Mouse (Mus musculus) forelimb bud, embryonic 11.5 days (tissue): ENCODE data around the gene Lonrf2.

Source experiments
- DNase-seq: peaks from one replicate; pipeline ENCODE4 v3.0.0-alpha.2; 2012; ENCODE audit warnings: low read depth, low spot score

Gene Lonrf2

GRCm38 (mm10) chr1:38836477-38836872 lies at the start of gene Lonrf2:
Gene Lonrf2, minus strand, starts transcription at chr1:38836711.
- DNase-seq: peak; percentile 28

- no peak for DNase-seq
These were observed 49.4 kb upstream of the Lonrf2 start for GRCm38 (mm10) chr1:38885956-38886355.

GRCm38 (mm10) chr1:38883766-38884165 lies 47.3 kb upstream of the Lonrf2 start:
- DNase-seq: no peak

DNA sequence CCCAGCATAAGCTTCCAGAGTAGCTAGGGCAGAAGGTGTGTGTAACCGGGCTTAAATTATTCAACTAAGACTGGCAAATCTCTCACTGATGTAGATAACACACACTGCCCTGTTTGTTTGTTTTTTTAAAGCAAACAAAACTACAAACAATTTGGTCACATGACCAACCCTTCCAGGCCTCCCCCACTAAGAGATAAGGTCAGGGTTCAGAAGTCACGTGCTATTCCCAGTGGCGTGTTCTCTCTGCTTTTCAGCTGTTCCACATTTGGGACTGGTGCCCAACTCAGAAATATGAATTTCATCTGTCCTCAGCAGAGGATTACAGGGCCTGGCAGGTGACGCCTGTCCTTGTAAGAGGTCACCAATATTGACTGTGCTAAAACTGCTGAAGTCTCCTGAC lies 46.2 kb upstream of the Lonrf2 start:
- no peak for DNase-seq

GRCm38 (mm10) chr1:38881366-38881765 lies 44.9 kb upstream of the Lonrf2 start:
- no peak for DNase-seq

- no peak for DNase-seq
These were observed 40.3 kb upstream of the Lonrf2 start for GRCm38 (mm10) chr1:38876671-38877382.

DNA sequence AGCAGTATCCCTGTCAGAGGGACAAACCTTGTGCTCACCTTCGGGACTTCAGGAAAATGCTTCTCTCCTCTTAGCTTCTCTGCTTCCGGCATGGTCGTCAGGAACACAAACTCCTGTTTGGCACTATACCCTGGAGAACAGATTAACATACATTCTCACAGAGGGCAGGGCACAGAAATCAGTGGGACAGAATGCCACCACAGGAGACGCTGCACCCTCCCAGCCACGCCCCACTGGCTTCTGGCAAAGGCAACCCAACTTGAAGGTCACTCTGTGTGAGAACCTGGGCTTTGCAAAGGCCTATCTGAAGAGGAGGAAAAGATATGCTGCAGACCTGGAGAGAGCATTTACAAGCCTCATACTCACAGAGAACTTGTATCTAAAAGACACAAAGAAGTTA lies 37.4 kb upstream of the Lonrf2 start:
- no peak for DNase-seq

DNA sequence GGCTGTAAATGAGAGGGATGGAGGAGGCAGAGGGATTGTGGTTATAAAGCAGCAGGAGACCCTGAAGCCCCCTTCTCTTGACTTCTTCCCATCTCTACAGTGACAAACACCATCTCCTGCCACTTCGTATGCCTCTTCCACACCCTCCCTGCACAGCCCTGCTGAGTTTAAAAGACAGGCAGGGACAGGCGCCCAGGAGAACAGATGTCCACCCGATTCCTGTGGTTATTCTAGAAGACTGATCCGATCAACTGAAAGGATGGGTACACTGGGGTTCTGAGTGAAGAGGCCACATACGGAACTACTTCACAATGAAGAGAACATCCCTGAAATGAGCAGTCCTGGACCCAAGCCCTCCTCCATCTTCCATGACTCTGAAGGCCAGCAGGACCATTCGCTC lies 35.3 kb upstream of the Lonrf2 start:
- DNase-seq: no peak

DNA sequence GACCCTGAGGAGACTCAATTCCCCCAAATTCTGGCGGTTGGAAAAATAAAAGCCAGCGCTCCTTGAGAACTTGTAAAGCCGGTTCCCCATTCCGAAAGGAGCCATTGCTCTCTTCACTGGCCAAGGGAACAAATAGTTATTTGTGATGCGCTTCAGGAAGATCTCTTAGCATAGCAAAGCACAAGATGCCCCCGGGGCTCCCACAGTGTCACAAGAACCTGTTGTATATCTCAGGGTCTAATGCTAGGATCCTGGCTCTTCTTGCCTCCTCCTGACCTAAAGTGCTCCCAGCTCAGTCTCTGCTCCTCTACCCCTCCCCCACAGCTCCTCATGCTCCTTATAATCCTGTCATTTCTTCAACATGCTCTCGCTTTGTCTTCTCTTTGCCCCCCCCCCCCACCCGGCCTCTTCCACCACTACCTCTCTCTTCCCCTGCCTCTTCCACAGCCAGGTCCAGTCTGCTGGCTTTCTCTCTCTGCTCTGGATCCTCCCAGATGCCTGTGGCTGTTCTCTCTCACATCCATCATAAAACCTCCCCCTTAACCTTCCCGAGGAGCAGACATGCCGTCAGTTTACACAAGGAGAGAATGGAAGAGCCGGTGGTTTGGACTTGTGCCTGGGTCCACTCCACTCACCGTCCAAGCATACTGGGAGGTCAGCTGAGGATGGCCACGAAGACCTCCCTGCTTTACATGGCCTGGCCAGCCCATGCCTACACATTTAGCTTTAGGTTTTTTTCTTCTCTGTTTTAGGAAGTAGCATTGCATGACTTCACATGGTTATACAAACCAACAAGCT lies 33.1 kb upstream of the Lonrf2 start:
- no peak for DNase-seq

- DNase-seq: peak; percentile 41
These were observed 29.7 kb upstream of the Lonrf2 start for GRCm38 (mm10) chr1:38866242-38866641.

DNA sequence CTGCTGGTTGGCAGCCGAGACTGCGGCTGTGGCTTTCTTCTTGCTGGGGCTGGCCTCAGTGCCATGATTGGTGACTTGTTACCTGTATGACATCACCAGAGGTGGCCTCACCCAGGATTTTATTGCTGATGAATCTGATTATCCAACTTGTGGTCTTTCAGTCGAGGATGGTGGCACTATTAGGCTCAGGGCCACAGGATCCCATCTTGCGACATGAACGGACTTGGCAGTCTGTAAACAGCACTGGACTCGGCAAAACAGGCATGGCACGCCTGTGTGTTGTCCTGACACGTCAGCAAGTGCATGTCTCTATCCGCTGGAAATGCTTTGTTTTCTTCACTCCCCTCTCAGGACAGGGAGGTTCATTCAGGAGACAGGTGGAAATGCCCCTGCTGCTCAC lies 27.8 kb upstream of the Lonrf2 start:
- no peak for DNase-seq

DNA sequence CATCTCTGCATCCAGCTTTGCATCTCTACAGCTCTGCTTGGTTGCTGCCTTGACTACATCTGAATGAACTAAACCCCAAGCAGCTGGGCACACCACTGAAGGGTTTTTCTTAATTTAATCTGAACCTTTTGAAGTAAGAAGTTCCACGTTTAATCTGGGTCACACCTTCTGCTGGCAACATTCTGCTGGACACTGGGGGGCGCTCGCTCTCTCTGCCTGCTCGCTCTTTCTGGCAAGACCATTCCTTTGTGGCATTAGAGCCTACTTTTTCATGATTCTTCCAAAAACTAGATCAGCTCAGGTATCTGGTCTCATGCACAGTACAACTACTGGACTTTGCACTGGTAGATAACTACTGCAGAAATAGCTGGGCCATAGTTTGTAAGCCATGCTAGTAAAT lies 25.7 kb upstream of the Lonrf2 start:
- DNase-seq: no peak

- no peak for DNase-seq
These were observed 24.5 kb upstream of the Lonrf2 start for GRCm38 (mm10) chr1:38860867-38861524.

DNA sequence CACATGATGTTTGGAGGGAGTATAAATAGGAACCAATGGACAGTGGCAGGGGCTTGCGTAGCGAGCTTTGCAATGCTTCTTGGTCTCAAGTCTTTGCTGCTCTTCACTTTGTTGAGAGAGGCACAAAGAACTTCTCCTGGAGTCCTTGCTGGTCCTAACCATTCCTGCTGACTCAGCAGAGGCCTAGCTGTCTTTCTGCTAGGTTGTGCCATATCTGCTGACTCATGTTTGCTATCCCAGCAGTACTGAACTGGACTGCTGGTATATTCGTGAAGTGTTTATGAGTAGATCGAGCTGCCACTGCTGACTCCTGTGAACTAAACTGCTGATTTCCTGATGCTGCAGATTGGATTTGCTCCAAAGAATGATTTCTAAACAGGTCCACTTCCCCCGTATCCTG lies 23.7 kb upstream of the Lonrf2 start:
- no peak for DNase-seq

DNA sequence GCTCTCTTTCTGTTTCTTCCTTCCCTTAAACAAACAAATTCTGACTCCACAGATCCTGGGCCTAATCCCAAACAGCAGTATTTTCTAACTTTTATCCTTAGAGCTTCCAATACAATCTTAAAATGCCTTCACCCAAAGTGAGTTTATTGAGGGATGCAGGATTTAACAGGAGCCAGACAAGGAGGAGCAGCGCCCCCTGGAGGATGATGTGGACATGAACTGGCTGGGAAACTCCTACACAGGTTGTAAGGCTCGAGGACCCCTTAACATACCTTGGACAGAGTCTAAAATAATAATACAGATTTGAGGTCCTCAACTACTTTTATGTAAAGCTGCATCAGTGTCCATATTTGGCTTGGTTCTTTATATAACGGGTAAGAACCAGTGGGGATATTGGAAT lies 19.7 kb upstream of the Lonrf2 start:
- DNase-seq: peak; percentile 75

GRCm38 (mm10) chr1:38852250-38852649 lies 15.7 kb upstream of the Lonrf2 start:
- no peak for DNase-seq

GRCm38 (mm10) chr1:38850650-38851049 lies 14.1 kb upstream of the Lonrf2 start:
- no peak for DNase-seq

- DNase-seq: no peak
These were observed 12.2 kb upstream of the Lonrf2 start for GRCm38 (mm10) chr1:38848451-38849289.

DNA sequence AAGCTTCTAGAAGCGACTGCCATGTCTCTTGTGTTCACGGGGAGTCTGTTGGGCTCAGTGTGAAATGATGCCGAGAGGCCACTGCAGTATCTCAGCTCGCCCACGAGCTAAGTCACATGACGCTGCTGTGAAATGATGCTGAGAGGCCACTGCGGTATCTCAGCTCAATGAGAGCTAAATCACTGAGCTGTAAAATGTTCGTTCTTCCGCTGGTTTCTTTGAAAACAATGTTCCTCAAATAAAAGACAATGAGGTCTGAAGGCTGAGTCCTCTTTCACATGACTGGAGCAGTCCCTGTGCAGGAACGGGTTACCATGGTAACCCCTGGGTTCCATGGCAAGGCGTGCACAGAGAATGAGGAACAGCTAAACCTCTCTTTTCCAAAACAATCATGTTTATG lies 11.5 kb upstream of the Lonrf2 start:
- DNase-seq: no peak

DNA sequence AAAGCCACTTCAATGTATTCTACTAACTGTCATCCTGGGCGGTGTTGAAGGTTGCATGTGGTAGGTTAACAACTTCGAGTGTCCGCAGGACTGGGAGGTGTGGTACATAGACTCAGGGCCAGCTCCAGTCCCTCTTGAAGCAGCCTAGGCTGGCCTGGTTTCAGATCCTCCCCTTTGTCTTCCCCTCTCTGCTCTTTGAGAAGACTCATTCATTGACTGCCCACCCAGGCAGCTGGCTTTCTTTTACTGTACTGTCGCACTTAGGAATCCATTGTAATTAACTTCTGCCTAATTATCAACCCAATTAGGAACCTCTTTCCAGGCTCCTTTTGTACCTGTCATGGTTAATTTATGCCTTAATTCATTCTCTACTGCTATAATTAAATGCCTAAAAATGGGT lies 6.8 kb upstream of the Lonrf2 start:
- no peak for DNase-seq

DNA sequence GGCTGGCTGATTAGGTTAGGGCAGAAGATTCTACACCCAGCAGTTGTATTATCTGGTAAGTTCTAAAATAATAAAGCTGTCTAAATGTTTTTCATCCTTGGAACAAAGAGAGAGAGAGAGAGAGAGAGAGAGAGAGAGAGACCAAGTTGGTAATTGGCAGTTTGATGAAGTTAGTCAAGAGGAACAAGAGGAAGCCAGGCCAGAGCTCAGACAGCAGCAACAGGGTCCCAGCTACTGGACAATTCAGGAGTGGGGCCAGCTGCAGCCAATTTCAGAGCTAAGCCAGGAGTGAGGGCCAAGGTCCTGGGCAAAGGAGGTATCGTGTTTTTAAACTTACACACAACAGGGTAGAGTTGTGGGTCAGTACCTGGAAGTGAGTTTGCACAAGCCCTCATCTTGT lies 6.3 kb upstream of the Lonrf2 start:
- DNase-seq: no peak

DNA sequence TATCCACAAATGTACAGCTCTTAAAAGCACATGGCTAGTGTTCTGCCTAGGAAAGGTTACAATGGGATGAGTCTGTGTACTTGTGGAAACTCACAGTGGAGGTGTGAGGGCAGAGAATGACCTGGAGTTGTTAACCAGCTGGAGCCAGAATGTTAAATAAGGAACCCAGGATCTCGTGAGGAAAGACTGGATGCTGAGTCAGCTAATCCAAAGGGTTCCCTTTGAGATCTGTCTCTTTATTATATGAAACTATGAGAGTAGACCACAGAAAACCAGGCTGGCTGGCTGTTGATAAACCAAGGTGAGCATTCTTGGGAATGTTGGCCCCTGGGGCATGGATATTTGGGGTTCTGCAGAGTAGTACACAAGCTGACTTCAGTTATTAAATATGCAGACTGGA lies 3.4 kb upstream of the Lonrf2 start:
- DNase-seq: no peak
